Mouse (Mus musculus): ENCODE results near the gene Atp2a2. TPM values are rescaled to one million over a fixed set of nuclear protein-coding genes. Genes with fewer than 3 reads are reported as not detected.
"Not testable (repeated sequence)": the region's sequence is repeated elsewhere in the genome, so short reads cannot be mapped to it uniquely, and the experiment has no call there.

The Atp2a2 gene
- polyA plus RNA-seq, 1 experiment from 2014 or later, result 52.0 TPM

DNA sequence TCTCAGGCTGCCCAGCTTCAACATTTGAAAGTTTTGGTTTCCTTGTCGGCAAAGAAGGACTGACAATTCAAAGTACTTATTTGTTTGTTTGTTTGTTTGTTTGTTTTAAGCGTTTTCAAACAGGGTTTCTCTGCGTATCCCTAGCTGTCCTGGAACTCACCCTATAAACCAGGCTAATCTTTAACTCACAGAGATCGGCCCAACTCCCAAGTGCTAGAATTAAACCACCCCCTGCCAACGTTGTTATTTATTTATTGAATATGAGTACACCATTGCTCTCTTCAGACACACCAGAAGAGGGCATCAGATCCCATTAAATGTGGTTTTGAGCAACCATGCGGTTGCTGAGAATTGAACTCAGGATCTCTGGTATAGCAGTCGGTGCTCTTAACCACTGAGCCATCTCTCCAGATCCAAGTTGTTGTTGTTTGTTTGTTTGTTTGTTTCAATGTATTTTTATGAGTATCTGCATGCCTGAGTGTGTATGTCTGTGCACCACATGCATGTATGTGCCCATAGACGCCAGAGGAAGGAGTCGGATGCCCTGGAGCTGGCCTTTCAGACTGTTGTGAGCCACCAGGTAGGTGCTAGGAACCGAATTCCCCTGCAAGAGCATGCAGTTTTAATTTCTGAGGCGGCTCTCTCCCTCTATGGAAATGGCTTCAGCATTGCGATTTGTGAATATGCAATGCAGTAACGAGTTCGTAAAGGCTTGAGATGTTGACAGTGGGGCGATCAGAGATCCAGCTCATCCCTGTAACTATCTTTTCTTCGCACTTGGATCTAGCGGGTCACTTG is 80.6 kb downstream of the Atp2a2 start, which contains the start of gene Anapc7:
Gene Anapc7 (plus strand): TSS at position 423 of the 798 bp plus-strand sequence.
- Histone ChIP-seq H3K4me3 (replicated peaks) (peak within 1 kb of the TSS; percentile 99), H3K4me2 (peak within 1 kb of the TSS; percentile 88), H3K4me1 (peaks cover 22% of the 10 kb centered on the region), H3K9ac (replicated peaks) (peak within 1 kb of the TSS; percentile 86), H3K27me3 (replicated peaks) (no peaks in the 10 kb centered on the region), H3K9me3 (replicated peaks) (no peaks in the 10 kb centered on the region), H3K27ac (replicated peaks) (peak within 1 kb of the TSS; percentile 97), H3K36me3 (no peaks in the 10 kb centered on the region)
- peak; percentile 54; the same call in 1 of the 2 replicates for ATAC-seq (ENCODE audit: low FRiP score)
- 22% methylated on average over 17 of the region's 17 CpGs for WGBS

DNA sequence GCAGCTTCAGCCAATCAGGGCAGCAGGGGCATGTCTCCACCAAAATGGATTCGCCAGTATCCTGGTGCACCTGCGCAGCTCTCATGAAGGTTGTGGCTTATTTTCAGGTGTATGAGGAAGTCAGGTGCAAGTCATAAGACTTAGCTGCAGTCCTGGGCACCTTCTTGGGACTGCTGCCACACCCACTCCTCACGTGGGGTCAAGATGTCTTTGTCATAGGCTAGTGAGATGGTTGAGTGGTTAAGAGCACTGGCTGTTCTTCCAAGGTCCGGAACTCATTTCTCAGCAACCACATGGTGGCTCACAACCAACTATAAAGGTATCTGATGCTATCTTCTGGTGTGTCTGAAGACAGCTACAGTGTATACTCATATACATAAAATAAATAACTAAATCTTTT is 81.3 kb downstream of the Atp2a2 start:
- H3K4me1 ChIP-seq, result peaks cover 22% of the 10 kb centered on the region
- H3K9me3 ChIP-seq (replicated peaks); H3K27ac ChIP-seq (replicated peaks); H3K4me2 ChIP-seq; H3K27me3 ChIP-seq (replicated peaks); ATAC-seq (ENCODE audit: low FRiP score); H3K9ac ChIP-seq (replicated peaks); H3K36me3 ChIP-seq; H3K4me3 ChIP-seq (replicated peaks): not testable (repeated sequence)
- WGBS, result 69% methylated on average over 4 of the region's 4 CpGs

DNA sequence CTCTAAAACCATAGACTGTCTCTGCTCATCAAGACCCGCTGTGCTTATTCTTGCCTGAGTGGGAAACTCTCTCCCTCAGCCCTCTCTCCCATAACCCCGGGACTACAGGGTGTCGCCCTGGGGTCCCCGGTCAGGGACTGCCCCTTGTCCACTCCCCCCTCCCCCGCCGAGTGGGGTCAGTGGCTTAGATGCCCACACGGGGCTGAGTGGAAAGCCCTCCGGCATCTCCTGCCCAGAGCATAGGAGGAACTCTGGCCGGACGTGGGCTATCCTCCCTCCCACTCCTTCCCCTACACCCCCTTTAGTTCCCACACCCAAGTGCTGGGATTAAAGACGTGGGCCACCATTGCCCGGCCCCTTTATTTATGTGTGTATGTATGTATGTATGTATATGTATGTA is 86.6 kb downstream of the Atp2a2 start:
- Histone ChIP-seq H3K4me2 (no peak overlapping the region), H3K4me1 (no peaks in the 10 kb centered on the region), H3K27ac (replicated peaks) (no peak overlapping the region), H3K9ac (replicated peaks) (no peak overlapping the region), H3K4me3 (replicated peaks) (no peak overlapping the region), H3K9me3 (replicated peaks) (no peaks in the 10 kb centered on the region), H3K36me3 (no peaks in the 10 kb centered on the region), H3K27me3 (replicated peaks) (no peaks in the 10 kb centered on the region)
- 87% methylated on average over 12 of the region's 12 CpGs for WGBS
- no peak for ATAC-seq (ENCODE audit: low FRiP score)

DNA sequence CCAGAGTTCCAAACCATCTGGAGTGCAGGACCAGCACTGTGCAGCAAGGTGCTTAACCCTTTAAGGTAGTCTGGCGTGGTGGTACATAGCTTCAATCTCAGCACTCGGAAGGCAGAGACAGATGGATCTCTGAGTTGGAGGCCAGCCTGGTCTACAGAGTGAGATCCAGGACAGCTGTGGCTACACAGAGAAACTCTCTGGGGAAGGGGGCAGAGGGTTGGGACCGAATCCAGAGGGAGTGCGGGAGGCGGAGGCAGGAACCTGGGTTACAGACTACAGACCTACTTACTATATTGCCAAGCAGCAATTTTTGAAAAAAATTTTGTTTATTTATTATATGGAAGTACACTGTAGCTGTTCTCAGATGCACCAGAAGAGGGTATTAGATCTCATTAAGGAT is 87.7 kb downstream of the Atp2a2 start:
- Histone ChIP-seq H3K4me3 (replicated peaks) (no peak overlapping the region), H3K27ac (replicated peaks) (no peak overlapping the region), H3K4me1 (no peaks in the 10 kb centered on the region), H3K36me3 (peaks cover 6% of the 10 kb centered on the region), H3K9me3 (replicated peaks) (no peaks in the 10 kb centered on the region), H3K4me2 (no peak overlapping the region), H3K9ac (replicated peaks) (no peak overlapping the region), H3K27me3 (replicated peaks) (no peaks in the 10 kb centered on the region)
- WGBS, result 96% methylated on average over 5 of the region's 5 CpGs
- no peak for ATAC-seq (ENCODE audit: low FRiP score)

DNA sequence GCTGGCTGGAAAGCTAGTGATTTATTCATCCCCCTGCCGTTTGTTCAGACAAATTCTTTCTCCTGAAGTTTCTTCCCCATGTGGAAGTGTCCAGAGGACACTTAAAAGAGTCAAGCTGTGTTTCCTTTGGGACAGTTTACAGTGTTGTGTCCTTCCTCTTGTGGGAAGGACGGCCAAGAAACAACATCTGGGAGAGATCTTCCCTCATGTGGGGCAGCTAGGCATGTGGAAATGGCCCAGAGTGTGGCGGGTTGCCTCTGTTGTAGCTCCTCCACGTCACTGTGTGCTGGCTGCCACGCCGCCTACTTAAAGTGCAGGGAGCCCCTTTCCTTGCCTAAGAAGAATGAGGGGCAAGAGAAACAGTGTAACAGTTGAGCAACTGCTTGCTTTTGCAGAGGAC is 89.2 kb downstream of the Atp2a2 start:
- Histone ChIP-seq H3K27me3 (replicated peaks) (no peaks in the 10 kb centered on the region), H3K9me3 (replicated peaks) (no peaks in the 10 kb centered on the region), H3K36me3 (peaks cover 8% of the 10 kb centered on the region), H3K9ac (replicated peaks) (no peak overlapping the region), H3K4me2 (no peak overlapping the region), H3K27ac (replicated peaks) (no peak overlapping the region), H3K4me3 (replicated peaks) (no peak overlapping the region), H3K4me1 (no peaks in the 10 kb centered on the region)
- WGBS, result 65% methylated on average over 6 of the region's 6 CpGs
- ATAC-seq (ENCODE audit: low FRiP score), result no peak

DNA sequence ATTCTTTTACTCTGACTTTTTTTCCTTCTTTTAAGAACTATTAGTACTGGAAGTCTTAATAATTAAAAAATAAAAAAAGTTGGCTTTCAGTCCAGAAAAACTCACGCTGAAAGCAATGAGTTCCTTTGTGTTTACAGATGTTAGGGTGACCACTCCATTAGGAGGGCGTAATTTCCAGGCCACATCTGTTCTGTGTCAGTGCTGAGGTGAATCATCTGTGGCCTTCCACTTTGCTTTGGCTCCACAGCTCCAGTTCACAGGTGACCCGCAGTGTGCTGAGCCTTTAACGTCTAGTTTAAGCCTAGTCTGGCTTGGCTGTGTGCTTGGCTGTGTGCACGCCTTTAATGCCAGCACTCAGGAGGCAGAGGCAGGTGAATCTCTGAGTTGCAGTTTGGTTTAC is 90.1 kb downstream of the Atp2a2 start:
- H3K9ac ChIP-seq (replicated peaks), result no peak overlapping the region
- H3K4me2 ChIP-seq, result no peak overlapping the region
- no peaks in the 10 kb centered on the region for H3K4me1 ChIP-seq
- H3K9me3 ChIP-seq (replicated peaks), result no peaks in the 10 kb centered on the region
- no peaks in the 10 kb centered on the region for H3K27me3 ChIP-seq (replicated peaks)
- no peak for ATAC-seq (ENCODE audit: low FRiP score)
- no peak overlapping the region for H3K4me3 ChIP-seq (replicated peaks)
- H3K27ac ChIP-seq (replicated peaks), result no peak overlapping the region
- H3K36me3 ChIP-seq, result peaks cover 17% of the 10 kb centered on the region
- WGBS, result 85% methylated on average over 5 of the region's 5 CpGs

DNA sequence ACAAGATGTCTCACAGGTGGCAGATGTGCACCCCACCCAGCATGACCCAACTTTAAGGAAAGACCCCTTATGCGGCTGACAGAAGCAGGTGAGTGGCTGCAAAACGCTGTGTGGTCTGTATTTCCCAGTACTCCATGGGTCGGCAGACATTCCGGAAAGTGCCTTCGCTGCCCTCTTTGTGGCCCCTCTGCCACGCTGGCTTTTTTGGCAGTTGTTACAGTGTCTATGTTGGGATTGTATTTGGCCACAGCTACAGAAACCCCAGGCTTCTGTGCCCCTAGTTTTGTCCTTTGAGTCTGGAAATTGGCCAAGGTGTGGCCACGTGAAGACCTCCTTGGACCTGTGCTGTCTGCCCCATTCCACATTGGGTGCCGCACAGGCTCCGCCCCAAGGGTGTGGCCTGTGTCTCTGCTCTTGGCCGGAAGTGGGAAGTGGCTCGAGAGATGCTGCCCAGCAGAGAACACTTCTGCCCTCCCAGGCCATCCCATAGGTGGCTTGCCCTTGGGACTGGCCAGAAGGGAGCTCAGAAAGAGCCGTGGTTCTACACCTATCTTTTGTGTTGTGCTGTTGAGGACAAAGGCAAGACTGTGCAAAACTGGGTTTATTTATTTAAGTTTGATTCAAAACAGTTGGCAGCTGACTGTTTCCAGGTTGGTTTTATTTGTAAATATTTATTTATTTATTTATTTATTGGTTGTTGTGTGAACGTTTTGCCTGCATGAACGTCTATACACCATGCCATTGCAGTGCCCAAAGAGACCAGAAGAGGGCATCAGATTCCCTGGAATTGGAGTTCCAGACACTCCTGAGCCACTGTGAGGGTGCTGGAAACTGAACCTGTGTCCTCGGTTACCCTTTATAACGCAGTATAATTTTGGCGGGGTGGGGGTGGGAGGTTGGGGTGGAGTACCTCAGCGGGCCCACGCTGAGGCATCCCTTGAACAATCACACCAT is 92.1 kb downstream of the Atp2a2 start:
- Histone ChIP-seq H3K36me3 (peaks cover 36% of the 10 kb centered on the region), H3K4me3 (replicated peaks) (no peak overlapping the region), H3K4me1 (no peaks in the 10 kb centered on the region), H3K27ac (replicated peaks) (no peak overlapping the region), H3K9me3 (replicated peaks) (no peaks in the 10 kb centered on the region), H3K27me3 (replicated peaks) (no peaks in the 10 kb centered on the region), H3K4me2 (no peak overlapping the region), H3K9ac (replicated peaks) (no peak overlapping the region)
- 88% methylated on average over 19 of the region's 19 CpGs for WGBS
- ATAC-seq (ENCODE audit: low FRiP score), result no peak

DNA sequence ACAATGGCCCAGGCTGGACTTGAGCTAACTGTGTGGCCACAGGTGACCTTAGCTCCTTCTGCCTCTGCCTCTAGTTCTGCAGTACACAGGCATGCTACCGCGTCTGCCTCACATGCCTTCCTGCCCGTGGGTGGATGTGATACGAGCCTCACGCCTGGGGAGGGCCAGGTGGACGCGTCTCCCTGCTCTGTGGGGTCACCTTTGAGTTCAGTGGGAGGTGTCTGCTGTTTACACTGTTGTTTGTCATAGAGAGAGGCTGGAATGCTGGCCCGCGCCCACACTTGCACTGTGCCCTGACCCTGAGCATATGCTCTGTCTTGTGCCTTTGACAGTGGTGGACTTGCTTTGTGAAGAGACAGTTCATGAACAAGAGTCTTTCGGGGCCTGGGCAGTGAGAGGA is 96.5 kb downstream of the Atp2a2 start:
- Histone ChIP-seq H3K4me1 (peaks cover 6% of the 10 kb centered on the region), H3K27me3 (replicated peaks) (no peaks in the 10 kb centered on the region), H3K27ac (replicated peaks) (no peak overlapping the region), H3K4me3 (replicated peaks) (no peak overlapping the region), H3K9ac (replicated peaks) (no peak overlapping the region), H3K4me2 (no peak overlapping the region), H3K9me3 (replicated peaks) (no peaks in the 10 kb centered on the region), H3K36me3 (peaks cover 70% of the 10 kb centered on the region)
- no peak for ATAC-seq (ENCODE audit: low FRiP score)
- 97% methylated on average over 10 of the region's 10 CpGs for WGBS

Other genes starting within 250 kb of the Atp2a2 start
- gene Tctn1, start 237.8 kb downstream of the Atp2a2 start, polyA plus RNA-seq (2015; fragmentation: Nextera tagmentation; extraction: Ambion mirVana), result 5.8 and 6.0 TPM in 2 replicates
- gene Pptc7, start 217.9 kb downstream of the Atp2a2 start, polyA plus RNA-seq (2015; fragmentation: Nextera tagmentation; extraction: Ambion mirVana), result 8.7 and 9.3 TPM in 2 replicates
- 19.1 and 22.1 TPM in 2 replicates for gene Rad9b, start 148.0 kb downstream of the Atp2a2 start, polyA plus RNA-seq (2015; fragmentation: Nextera tagmentation; extraction: Ambion mirVana)
- gene Vps29, start 147.9 kb downstream of the Atp2a2 start, polyA plus RNA-seq (2015; fragmentation: Nextera tagmentation; extraction: Ambion mirVana), result 309 and 343 TPM in 2 replicates
- gene Gpn3, start 130.3 kb downstream of the Atp2a2 start, polyA plus RNA-seq (2015; fragmentation: Nextera tagmentation; extraction: Ambion mirVana), result 45.7 and 51.5 TPM in 2 replicates
- gene Fam216a, start 129.9 kb downstream of the Atp2a2 start, polyA plus RNA-seq (2015; fragmentation: Nextera tagmentation; extraction: Ambion mirVana), result 133 and 152 TPM in 2 replicates
- 163 and 167 TPM in 2 replicates for gene Arpc3, start 110.3 kb downstream of the Atp2a2 start, polyA plus RNA-seq (2015; fragmentation: Nextera tagmentation; extraction: Ambion mirVana)
- gene Anapc7, start 80.5 kb downstream of the Atp2a2 start, polyA plus RNA-seq (2015; fragmentation: Nextera tagmentation; extraction: Ambion mirVana), result 47.3 and 47.5 TPM in 2 replicates
- 59.2 and 60.6 TPM in 2 replicates for gene Ift81, start 112.3 kb upstream of the Atp2a2 start, polyA plus RNA-seq (2015; fragmentation: Nextera tagmentation; extraction: Ambion mirVana)
- 5.0 and 5.9 TPM in 2 replicates for gene P2rx7, start 141.7 kb upstream of the Atp2a2 start, polyA plus RNA-seq (2015; fragmentation: Nextera tagmentation; extraction: Ambion mirVana)
- 14.7 and 18.6 TPM in 2 replicates for gene P2rx4, start 205.3 kb upstream of the Atp2a2 start, polyA plus RNA-seq (2015; fragmentation: Nextera tagmentation; extraction: Ambion mirVana)

All from neural tube, embryonic 15.5 days (tissue).